Mouse (Mus musculus): ENCODE results near the gene Ttf2. TPM values are rescaled to one million over a fixed set of nuclear protein-coding genes. Genes with fewer than 3 reads are reported as not detected.

Gene Ttf2
- polyA plus RNA-seq, 1 experiment, result 0.40 TPM

DNA sequence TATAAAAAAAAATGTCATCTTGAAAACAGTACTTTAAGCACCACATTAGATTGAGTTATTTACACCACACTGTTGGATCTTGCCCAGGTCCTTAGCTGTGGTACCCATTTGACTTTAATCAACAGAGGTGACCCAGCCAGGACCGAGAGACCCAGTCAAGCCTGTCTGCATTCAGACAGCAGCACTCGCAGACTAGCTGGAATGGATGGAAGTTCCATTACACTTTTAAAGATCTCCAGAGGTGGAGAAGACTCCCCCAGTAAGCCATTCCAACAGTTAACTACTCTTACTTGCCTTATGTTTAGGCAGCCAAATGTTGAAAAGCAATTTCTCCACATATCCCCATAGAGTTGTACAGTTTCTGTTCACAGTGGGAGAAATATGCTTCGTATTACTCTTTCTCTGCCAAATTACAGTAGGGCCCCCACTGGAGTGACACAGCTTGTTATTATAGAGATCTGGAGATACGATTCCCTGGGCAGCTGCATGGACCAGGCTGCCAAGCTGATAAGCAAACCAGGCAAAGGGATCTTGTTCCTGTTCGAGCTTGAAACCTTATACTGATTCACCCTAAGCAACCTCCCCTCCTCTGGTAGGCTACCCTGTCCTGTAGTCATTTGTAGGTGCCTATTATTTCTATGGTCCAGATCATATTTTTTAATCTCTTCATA is 37.8 kb upstream of the Ttf2 start:
- H3K27me3 ChIP-seq (replicated peaks), result peaks cover 5% of the 10 kb centered on the region
- no peaks in the 10 kb centered on the region for H3K36me3 ChIP-seq (replicated peaks; ENCODE audit: low read length)
- no peaks in the 10 kb centered on the region for H3K9me3 ChIP-seq
- no peak overlapping the region for H3K4me3 ChIP-seq (replicated peaks)
- H3K4me1 ChIP-seq, result peaks cover 17% of the 10 kb centered on the region; the same call in 1 of the 2 replicates
- TF ChIP-seq GATA1 (IDR thresholded peaks at IDR 0.05; ENCODE audit: borderline replicate concordance, low read length), result no peak
- no peak for TF ChIP-seq FLI1 (IDR thresholded peaks at IDR 0.05; ENCODE audit: low read length)

DNA sequence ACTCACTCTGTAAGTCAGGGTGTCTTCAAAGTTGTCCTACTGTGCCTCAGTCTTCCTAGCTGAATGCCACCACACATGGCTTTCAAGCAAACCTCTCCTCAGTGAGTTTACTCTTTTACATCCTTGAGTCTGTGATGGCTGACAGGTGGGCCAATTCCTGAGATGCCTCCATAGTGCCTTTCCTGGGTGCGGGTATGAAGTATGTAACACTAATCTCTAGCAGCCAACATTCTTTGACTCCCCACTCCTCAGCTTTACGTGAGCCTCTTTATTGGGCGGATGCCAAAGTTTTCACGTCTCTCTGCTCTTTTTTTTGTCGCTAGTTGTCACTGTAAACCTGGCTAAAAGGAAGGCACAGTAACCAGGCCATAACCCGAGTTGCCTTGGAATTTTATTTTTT is 35.9 kb upstream of the Ttf2 start:
- Histone ChIP-seq H3K36me3 (replicated peaks; ENCODE audit: low read length) (no peaks in the 10 kb centered on the region), H3K9me3 (no peaks in the 10 kb centered on the region), H3K27me3 (replicated peaks) (peaks cover 9% of the 10 kb centered on the region), H3K4me1 (peaks cover 13% of the 10 kb centered on the region; the same call in 1 of the 2 replicates), H3K4me3 (replicated peaks) (no peak overlapping the region)
- no peak for TF ChIP-seq GATA1 (IDR thresholded peaks at IDR 0.05; ENCODE audit: borderline replicate concordance, low read length)
- TF ChIP-seq FLI1 (IDR thresholded peaks at IDR 0.05; ENCODE audit: low read length), result no peak

DNA sequence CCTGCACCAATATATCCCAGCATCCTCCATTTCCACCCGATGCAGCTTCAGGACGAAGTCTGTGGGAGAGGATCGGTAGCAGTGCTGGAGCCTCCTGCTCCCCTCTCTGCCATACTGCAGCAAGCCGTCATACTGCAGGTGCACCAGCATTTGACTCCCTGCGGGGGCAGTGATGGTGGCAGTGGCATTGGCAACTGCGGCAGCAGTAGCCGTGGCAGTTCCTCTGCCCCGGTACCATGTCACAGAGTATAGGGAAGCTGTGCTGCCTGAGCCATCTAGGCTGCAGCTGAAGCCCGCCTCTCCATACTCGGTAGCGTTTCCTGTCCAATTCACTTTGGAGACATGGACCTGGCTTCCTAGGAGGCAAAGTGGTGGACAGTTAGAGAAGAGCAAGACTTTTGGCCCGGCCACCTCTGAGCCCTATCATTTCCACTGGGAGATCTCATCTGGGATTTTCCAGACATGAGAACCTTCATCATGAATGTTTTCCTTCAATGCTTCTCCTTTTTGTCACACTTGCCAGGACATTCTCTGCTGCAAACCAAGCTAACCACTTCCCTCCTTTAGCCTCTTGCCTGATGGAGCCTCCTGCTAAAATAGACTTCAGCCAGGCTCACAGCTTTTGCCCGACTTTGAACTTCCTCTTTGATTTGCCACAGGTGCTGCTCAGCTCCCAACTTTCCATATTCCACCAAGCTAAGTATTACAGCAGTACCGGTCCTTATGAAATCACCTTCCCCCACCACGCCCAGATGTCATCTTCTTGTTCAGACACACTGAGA is 34.3 kb upstream of the Ttf2 start:
- H3K9me3 ChIP-seq, result no peaks in the 10 kb centered on the region

GRCm38 (mm10) chr3:100999732-101000131 is 30.3 kb upstream of the Ttf2 start:
- TF ChIP-seq FLI1 (IDR thresholded peaks at IDR 0.05; ENCODE audit: low read length) (no peak), GATA1 (IDR thresholded peaks at IDR 0.05; ENCODE audit: borderline replicate concordance, low read length) (no peak)
- Histone ChIP-seq H3K4me1 (peaks cover 34% of the 10 kb centered on the region), H3K9me3 (no peaks in the 10 kb centered on the region), H3K36me3 (replicated peaks; ENCODE audit: low read length) (no peaks in the 10 kb centered on the region), H3K4me3 (replicated peaks) (no peak overlapping the region), H3K27me3 (replicated peaks) (peaks cover 12% of the 10 kb centered on the region)

More for the DNA sequence above, 34.3 kb upstream of the Ttf2 start:
- Histone ChIP-seq H3K36me3 (replicated peaks; ENCODE audit: low read length) (no peaks in the 10 kb centered on the region), H3K4me3 (replicated peaks) (peak overlapping the region; percentile 68), H3K4me1 (peaks cover 17% of the 10 kb centered on the region), H3K27me3 (replicated peaks) (peaks cover 12% of the 10 kb centered on the region)
- TF ChIP-seq GATA1 (IDR thresholded peaks at IDR 0.05; ENCODE audit: borderline replicate concordance, low read length), result no peak
- TF ChIP-seq FLI1 (IDR thresholded peaks at IDR 0.05; ENCODE audit: low read length), result no peak

DNA sequence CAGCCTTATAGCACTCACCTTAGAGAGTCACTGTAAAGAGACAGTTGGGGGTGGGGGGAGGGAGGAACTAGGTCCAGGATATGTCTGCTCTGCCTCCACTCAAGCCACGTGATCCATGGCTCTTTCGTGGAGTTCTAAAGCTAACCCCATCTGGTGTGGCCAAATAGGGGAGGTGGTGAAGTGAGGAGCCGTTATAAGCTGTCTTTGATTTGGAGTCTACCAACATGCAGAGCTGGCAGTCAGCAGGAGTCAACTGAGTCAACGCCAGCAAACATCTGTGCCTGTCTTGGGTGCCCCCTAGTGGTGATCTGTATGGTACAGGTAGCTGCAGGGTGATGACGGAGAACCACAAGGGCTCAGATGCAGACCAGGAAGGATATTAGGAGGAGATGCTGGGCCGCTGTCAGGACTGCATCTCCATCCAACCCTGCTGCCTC is 29.5 kb upstream of the Ttf2 start:
- TF ChIP-seq GATA1 (IDR thresholded peaks at IDR 0.05; ENCODE audit: borderline replicate concordance, low read length) (no peak), FLI1 (IDR thresholded peaks at IDR 0.05; ENCODE audit: low read length) (no peak)
- H3K9me3 ChIP-seq, result no peaks in the 10 kb centered on the region
- peak overlapping the region; percentile 2 for H3K4me3 ChIP-seq (replicated peaks)
- H3K36me3 ChIP-seq (replicated peaks; ENCODE audit: low read length), result no peaks in the 10 kb centered on the region
- H3K4me1 ChIP-seq, result peaks cover 37% of the 10 kb centered on the region
- peaks cover 12% of the 10 kb centered on the region for H3K27me3 ChIP-seq (replicated peaks)

- peaks cover 6% of the 10 kb centered on the region for H3K27me3 ChIP-seq (replicated peaks)
- no peak overlapping the region for H3K4me3 ChIP-seq (replicated peaks)
- H3K4me1 ChIP-seq, result peaks cover 36% of the 10 kb centered on the region
- H3K9me3 ChIP-seq, result no peaks in the 10 kb centered on the region
- H3K36me3 ChIP-seq (replicated peaks; ENCODE audit: low read length), result no peaks in the 10 kb centered on the region
- no peak for TF ChIP-seq FLI1 (IDR thresholded peaks at IDR 0.05; ENCODE audit: low read length)
- TF ChIP-seq GATA1 (IDR thresholded peaks at IDR 0.05; ENCODE audit: borderline replicate concordance, low read length), result no peak
Measured at GRCm38 (mm10) chr3:100997785-100998570, 28.5 kb upstream of the Ttf2 start.

DNA sequence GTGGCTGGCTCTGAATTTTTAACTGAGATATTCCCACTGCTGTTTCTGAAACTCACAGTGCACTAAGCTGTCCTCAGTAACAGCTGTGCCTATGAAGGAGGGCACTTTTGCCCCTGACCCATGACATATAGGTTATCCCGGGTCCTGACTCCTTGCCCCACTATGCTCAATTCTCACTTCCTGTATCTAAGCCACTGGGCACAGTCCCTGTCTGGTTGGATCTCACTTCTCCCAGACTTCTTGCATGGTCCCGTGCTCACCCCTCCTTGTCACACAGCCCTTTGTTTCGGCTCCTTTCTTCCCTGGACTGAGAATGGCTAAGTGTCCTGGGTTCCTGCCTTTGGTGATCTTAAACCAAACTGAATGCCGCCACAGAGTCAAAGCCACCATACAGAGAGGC is 24.8 kb upstream of the Ttf2 start:
- TF ChIP-seq FLI1 (IDR thresholded peaks at IDR 0.05; ENCODE audit: low read length) (no peak), GATA1 (IDR thresholded peaks at IDR 0.05; ENCODE audit: borderline replicate concordance, low read length) (no peak)
- Histone ChIP-seq H3K9me3 (no peaks in the 10 kb centered on the region), H3K36me3 (replicated peaks; ENCODE audit: low read length) (no peaks in the 10 kb centered on the region), H3K27me3 (replicated peaks) (no peaks in the 10 kb centered on the region), H3K4me3 (replicated peaks) (no peak overlapping the region), H3K4me1 (peaks cover 50% of the 10 kb centered on the region)

GRCm38 (mm10) chr3:100993718-100994117 is 24.3 kb upstream of the Ttf2 start:
- Histone ChIP-seq H3K4me3 (replicated peaks) (peak overlapping the region; percentile 83), H3K36me3 (replicated peaks; ENCODE audit: low read length) (no peaks in the 10 kb centered on the region), H3K9me3 (no peaks in the 10 kb centered on the region), H3K4me1 (peaks cover 45% of the 10 kb centered on the region), H3K27me3 (replicated peaks) (peaks cover 2% of the 10 kb centered on the region)
- TF ChIP-seq GATA1 (IDR thresholded peaks at IDR 0.05; ENCODE audit: borderline replicate concordance, low read length) (no peak), FLI1 (IDR thresholded peaks at IDR 0.05; ENCODE audit: low read length) (no peak)

GRCm38 (mm10) chr3:100993158-100993557 is 23.7 kb upstream of the Ttf2 start:
- Histone ChIP-seq H3K9me3 (no peaks in the 10 kb centered on the region), H3K36me3 (replicated peaks; ENCODE audit: low read length) (no peaks in the 10 kb centered on the region), H3K27me3 (replicated peaks) (peaks cover 5% of the 10 kb centered on the region), H3K4me1 (peaks cover 45% of the 10 kb centered on the region), H3K4me3 (replicated peaks) (no peak overlapping the region)
- TF ChIP-seq GATA1 (IDR thresholded peaks at IDR 0.05; ENCODE audit: borderline replicate concordance, low read length) (no peak), FLI1 (IDR thresholded peaks at IDR 0.05; ENCODE audit: low read length) (no peak)

Data from megakaryocyte, embryonic 14.5 days (primary cell).